Mouse (Mus musculus) neutrophil, adult 5-6 weeks (primary cell): Measurements from ENCODE around the gene Kif5c. TPM values are rescaled to one million over a fixed set of nuclear protein-coding genes. Genes with fewer than 3 reads are reported as not detected.

Experiments
- ATAC-seq: fragments of 151-379, 151-347 bp; 2 replicates; pipeline ENCODE4 v1.8.0; 2017; ENCODE audit warnings: mild to moderate bottlenecking, moderate TSS enrichment; ENCODE audit not compliant: insufficient number of reproducible peaks, poor library complexity, low FRiP score, severe bottlenecking; ENCODE audit errors: extremely low read depth
- total RNA-seq: library from RNA; stranded (forward); fragments of 200-1000 nt; gene quantifications from 2 replicates; pipeline ENCODE4 v1.2.3, GENCODE M21; 2017

The Kif5c gene
- total RNA-seq, result 1.0 and 2.1 TPM in 2 replicates

- peak; percentile 71 for ATAC-seq
Observed at GRCm38 (mm10) chr2:49618829-49619718, at the start of gene Kif5c. Gene Kif5c (plus strand): TSS chr2:49619298.

- no peak for ATAC-seq
Observed at GRCm38 (mm10) chr2:49569862-49570777, 49.0 kb upstream of the Kif5c start.

DNA sequence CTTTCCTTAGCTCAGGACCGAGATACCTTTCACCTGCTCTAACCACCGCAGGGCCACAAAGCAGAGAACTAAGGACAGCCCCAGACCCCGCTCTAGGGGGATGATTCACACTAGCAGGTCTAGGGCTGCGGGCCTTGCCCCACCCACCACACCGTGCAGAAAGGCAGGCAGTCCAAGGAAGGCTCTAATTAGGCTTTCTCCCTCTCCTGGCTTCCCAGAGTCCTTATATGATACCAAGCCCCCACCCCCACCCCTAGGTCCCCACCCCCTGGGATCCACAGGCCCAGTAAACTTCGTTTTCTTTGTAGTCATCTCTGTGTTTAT is 48.4 kb upstream of the Kif5c start:
- ATAC-seq, result no peak

GRCm38 (mm10) chr2:49571159-49571920 is 47.8 kb upstream of the Kif5c start:
- ATAC-seq, result no peak

DNA sequence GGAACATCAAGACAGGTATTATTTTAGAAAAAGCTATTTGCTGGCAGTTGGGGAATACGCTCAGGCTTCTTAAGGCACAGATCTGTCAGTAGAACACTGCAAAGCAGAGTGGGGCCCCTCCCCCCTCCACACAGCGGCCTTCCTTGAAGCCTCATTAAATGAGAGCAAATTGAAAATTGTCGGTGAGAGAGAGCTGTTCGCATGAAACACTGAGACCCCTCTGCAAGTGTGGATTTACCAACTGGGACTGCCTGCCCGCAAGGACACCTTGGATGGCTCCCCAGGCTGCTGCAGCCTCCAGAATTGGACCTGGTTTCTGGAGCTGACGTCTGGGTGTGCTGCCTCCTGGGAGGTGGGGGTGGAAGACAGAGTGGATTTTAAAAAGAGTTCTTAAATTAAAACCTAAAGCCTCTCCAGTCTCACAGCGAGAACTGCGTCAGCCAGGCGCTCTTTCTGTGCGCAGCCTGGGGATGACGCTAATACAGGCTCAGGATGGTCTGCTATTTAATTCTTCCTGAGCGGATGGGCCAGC is 46.9 kb upstream of the Kif5c start:
- ATAC-seq, result no peak

- no peak for ATAC-seq
Observed at GRCm38 (mm10) chr2:49572684-49573083, 46.4 kb upstream of the Kif5c start.

DNA sequence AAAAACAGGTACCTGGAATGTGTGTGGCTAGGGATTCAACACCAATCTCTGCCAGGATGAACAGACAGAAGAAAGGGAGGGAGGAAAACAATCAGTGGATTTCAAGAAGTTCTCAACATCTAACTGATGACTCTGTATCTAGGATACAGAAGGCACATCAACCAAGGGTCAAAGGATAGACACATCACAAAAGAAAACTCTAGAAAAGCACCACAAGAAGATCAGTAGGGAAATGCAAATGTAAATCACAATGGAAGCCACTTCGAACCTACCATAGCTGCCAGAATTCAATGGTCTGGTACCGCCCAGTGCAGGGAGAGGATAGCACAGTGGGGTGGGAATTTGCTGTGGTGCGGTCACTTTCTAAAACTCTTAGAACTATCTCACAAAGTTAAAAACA is 45.8 kb upstream of the Kif5c start:
- ATAC-seq, result no peak

DNA sequence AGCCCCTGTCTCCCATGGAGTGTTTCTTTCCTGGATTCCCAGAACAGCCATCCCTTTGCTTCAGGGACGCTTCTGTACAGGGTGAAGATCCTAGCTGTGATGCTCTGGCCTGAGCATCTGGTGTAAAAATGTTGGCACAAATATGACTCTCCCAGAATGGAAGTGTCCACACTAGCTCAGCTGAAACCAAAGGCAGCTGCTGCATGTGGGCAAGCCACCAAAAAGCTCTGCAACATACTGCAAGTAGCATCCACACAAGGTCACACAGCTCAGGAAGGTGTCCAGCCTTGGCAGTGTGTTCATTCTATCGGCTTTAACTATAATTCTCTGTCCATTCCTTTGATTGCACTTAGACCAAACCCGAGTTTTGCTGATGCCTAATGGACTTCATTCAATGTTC is 38.5 kb upstream of the Kif5c start:
- ATAC-seq, result no peak

GRCm38 (mm10) chr2:49582546-49582945 is 36.6 kb upstream of the Kif5c start:
- ATAC-seq, result no peak

GRCm38 (mm10) chr2:49583311-49583710 is 35.8 kb upstream of the Kif5c start:
- no peak for ATAC-seq

GRCm38 (mm10) chr2:49590450-49590849 is 28.6 kb upstream of the Kif5c start:
- ATAC-seq, result no peak

DNA sequence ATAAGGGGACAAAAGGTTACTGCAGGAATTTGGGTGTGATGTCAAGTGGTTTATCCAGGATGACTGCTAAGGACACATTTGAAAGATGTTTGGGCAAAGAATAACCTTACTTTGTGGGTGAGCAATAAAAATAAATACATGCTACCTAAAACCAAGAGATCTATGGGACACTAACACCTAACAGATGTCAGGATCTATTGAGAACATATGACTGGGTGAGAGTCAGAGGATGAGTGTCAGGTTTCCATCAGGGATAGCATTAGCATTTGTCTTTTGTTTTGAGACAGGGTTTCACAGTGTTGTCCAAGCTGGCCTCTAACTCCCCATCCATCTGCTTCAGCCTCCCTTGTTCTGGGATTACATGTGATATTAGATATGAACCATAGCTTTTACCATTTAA is 26.2 kb upstream of the Kif5c start:
- no peak for ATAC-seq

- ATAC-seq, result no peak
Observed at GRCm38 (mm10) chr2:49594886-49595285, 24.2 kb upstream of the Kif5c start.

GRCm38 (mm10) chr2:49596318-49596717 is 22.8 kb upstream of the Kif5c start:
- ATAC-seq, result no peak

- ATAC-seq, result no peak
Observed at GRCm38 (mm10) chr2:49600021-49600681, 18.9 kb upstream of the Kif5c start.

DNA sequence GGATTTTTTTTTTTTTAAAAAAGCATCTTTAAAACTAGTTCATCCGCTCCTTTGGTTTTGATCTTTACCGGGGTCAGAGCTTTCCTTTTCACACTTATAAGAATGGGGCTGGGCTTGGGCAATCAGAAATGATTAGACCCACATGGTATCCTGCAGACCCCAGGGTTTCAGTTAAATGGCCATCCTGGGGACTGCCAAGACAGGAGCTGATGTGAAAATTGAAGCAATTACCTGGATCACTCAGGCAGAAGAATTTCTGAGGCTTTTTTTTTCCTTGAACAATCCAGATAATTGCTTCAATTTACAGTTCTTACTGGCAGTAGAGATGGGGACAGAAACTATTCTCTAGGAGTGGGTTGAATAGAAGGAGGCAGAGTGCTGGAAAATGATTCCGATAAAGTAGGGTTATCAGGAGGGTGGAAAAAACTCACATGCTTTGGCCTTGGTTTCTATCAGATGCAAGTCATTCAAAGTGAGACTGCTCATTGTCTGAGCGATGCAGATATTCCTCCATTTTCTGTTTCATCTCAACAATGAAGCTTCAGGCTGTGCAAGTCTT is 16.2 kb upstream of the Kif5c start:
- no peak for ATAC-seq

DNA sequence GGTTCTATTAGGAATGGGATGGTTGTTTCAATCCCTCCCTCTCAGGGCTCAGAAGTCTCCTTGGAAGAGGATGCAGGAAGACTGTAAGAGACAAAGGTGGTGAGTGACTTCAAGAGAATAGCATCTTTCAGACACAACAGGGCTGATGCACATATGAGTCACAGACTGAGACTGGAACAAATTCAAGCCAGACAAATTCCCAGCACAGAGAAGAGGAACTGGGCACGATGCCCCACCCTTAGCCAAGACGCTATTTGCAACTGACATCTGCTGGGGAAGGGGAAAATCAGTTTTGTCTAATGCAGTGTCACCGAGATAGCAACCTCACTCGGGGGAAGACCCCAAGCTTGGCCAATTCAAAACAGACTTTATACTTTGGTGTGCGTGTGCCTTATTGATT is 9.5 kb upstream of the Kif5c start:
- ATAC-seq, result no peak

DNA sequence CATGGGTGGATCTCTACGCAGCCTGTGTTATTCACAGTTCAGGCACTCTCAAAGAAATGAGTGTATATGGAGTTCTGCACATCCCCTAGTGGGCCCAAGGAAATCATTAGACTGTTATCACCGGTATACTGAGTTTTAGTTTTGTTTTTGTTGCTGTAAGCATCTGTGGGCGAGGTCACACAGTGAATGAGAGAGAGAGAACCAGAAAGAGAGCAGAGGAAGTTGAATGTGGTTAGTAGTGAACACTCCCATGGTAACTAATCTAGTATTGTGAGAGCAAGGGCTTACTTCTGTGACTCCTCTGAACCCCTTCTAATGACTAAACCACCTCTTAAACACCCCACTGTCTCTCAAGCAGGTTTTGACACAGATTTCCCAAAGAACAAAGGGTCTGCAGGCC is 2.3 kb upstream of the Kif5c start:
- no peak for ATAC-seq
